Mouse (Mus musculus) midbrain, embryonic 10.5 days (tissue): ENCODE results near the gene Il12rb2. TPM values are rescaled to one million over a fixed set of nuclear protein-coding genes. Genes with fewer than 3 reads are reported as not detected.

Experiments
- DNase-seq: peaks from one replicate; pipeline ENCODE4 v3.0.0-alpha.2; 2017; ENCODE audit warnings: low spot score
- H3K27ac ChIP-seq: fragments of 300-500 bp; sonication (generic); replicated peaks from 2 replicates; pipeline ENCODE4 v1.5.1; 2016; ENCODE audit warnings: mild to moderate bottlenecking
- H3K27me3 ChIP-seq: fragments of 300-500 bp; sonication (generic); 2 replicates; pipeline ENCODE4 v1.6.1; 2016; ENCODE audit warnings: low read depth, mild to moderate bottlenecking; ENCODE audit not compliant: poor library complexity, severe bottlenecking
- H3K36me3 ChIP-seq: fragments of 300-500 bp; sonication (generic); 2 replicates; pipeline ENCODE4 v1.6.1; 2016; ENCODE audit warnings: mild to moderate bottlenecking, moderate library complexity
- H3K4me1 ChIP-seq: fragments of 300-500 bp; sonication (generic); 2 replicates; pipeline ENCODE4 v1.6.1; 2016
- H3K4me3 ChIP-seq: fragments of 300-500 bp; sonication (generic); 2 replicates; pipeline ENCODE4 v1.5.1; 2016; ENCODE audit warnings: mild to moderate bottlenecking, moderate library complexity
- H3K9me3 ChIP-seq: fragments of 300-500 bp; sonication (generic); replicated peaks from 2 replicates; pipeline ENCODE4 v1.6.1; 2016; ENCODE audit warnings: mild to moderate bottlenecking
- WGBS: fragments of 180-500 bp; shearing (Covaris S2); methylation state at CpG from one replicate; pipeline ENCODE4 v1.1.7; 2016; 5-methylcytosine and 5-hydroxymethylcytosine counted together
- polyA plus RNA-seq: library from polyadenylated mRNA; unstranded; fragments of >200 nt; fragmentation: Nextera tagmentation; extraction: Ambion mirVana; gene quantifications from 2 replicates; pipeline ENCODE4 v1.2.1, GENCODE M21; 2016

The Il12rb2 gene
- polyA plus RNA-seq, 1 experiment from 2014 or later: 0.06 TPM

GRCm38 (mm10) chr6:67317068-67317467 lies 58.9 kb downstream of the Il12rb2 start:
- H3K36me3 ChIP-seq: no peaks in the 10 kb centered on the region
- no peak for DNase-seq
- 82% methylated on average over 5 of the region's 5 CpGs for WGBS
- no peaks in the 10 kb centered on the region for H3K27me3 ChIP-seq
- H3K4me3 ChIP-seq: no peak overlapping the region
- no peak overlapping the region for H3K27ac ChIP-seq
- H3K9me3 ChIP-seq: no peaks in the 10 kb centered on the region
- H3K4me1 ChIP-seq: no peaks in the 10 kb centered on the region

- WGBS: 86% methylated on average over 1 of the region's 1 CpGs
Observed at GRCm38 (mm10) chr6:67314697-67315096, 61.3 kb downstream of the Il12rb2 start.

GRCm38 (mm10) chr6:67309752-67310151 lies 66.2 kb downstream of the Il12rb2 start:
- H3K36me3 ChIP-seq: no peaks in the 10 kb centered on the region
- H3K4me3 ChIP-seq: no peak overlapping the region
- H3K27ac ChIP-seq: no peak overlapping the region
- DNase-seq: no peak
- H3K27me3 ChIP-seq: no peaks in the 10 kb centered on the region
- H3K9me3 ChIP-seq: no peaks in the 10 kb centered on the region
- 85% methylated on average over 3 of the region's 3 CpGs for WGBS
- H3K4me1 ChIP-seq: no peaks in the 10 kb centered on the region

More at GRCm38 (mm10) chr6:67314697-67315096, 61.3 kb downstream of the Il12rb2 start:
- Histone ChIP-seq H3K36me3 (no peaks in the 10 kb centered on the region), H3K4me3 (no peak overlapping the region), H3K27me3 (no peaks in the 10 kb centered on the region), H3K27ac (no peak overlapping the region), H3K4me1 (no peaks in the 10 kb centered on the region), H3K9me3 (no peaks in the 10 kb centered on the region)
- no peak for DNase-seq

GRCm38 (mm10) chr6:67308994-67309393 lies 67.0 kb downstream of the Il12rb2 start:
- no peaks in the 10 kb centered on the region for H3K4me1 ChIP-seq
- no peak overlapping the region for H3K27ac ChIP-seq
- DNase-seq: no peak
- no peaks in the 10 kb centered on the region for H3K9me3 ChIP-seq
- WGBS: 83% methylated on average over 3 of the region's 3 CpGs
- H3K27me3 ChIP-seq: no peaks in the 10 kb centered on the region
- no peak overlapping the region for H3K4me3 ChIP-seq
- no peaks in the 10 kb centered on the region for H3K36me3 ChIP-seq

GRCm38 (mm10) chr6:67303210-67303609 lies 72.8 kb downstream of the Il12rb2 start:
- DNase-seq: no peak
- Histone ChIP-seq H3K9me3 (no peaks in the 10 kb centered on the region), H3K27ac (no peak overlapping the region), H3K4me3 (no peak overlapping the region), H3K27me3 (no peaks in the 10 kb centered on the region), H3K36me3 (no peaks in the 10 kb centered on the region), H3K4me1 (no peaks in the 10 kb centered on the region)
- 86% methylated on average over 10 of the region's 10 CpGs for WGBS

- Histone ChIP-seq H3K27me3 (no peaks in the 10 kb centered on the region), H3K27ac (no peak overlapping the region), H3K4me1 (no peaks in the 10 kb centered on the region), H3K9me3 (no peaks in the 10 kb centered on the region), H3K4me3 (no peak overlapping the region), H3K36me3 (no peaks in the 10 kb centered on the region)
- no peak for DNase-seq
- WGBS: 88% methylated on average over 4 of the region's 4 CpGs
Observed at GRCm38 (mm10) chr6:67302471-67302870, 73.5 kb downstream of the Il12rb2 start.

GRCm38 (mm10) chr6:67301230-67301629 lies 74.8 kb downstream of the Il12rb2 start:
- no peak overlapping the region for H3K4me3 ChIP-seq
- no peaks in the 10 kb centered on the region for H3K9me3 ChIP-seq
- no peaks in the 10 kb centered on the region for H3K4me1 ChIP-seq
- no peaks in the 10 kb centered on the region for H3K36me3 ChIP-seq
- no peak for DNase-seq
- H3K27me3 ChIP-seq: no peaks in the 10 kb centered on the region
- H3K27ac ChIP-seq: no peak overlapping the region
- WGBS: 93% methylated on average over 3 of the region's 3 CpGs

GRCm38 (mm10) chr6:67300710-67301163 lies 75.3 kb downstream of the Il12rb2 start:
- WGBS: 60% methylated on average over 6 of the region's 6 CpGs
- no peak overlapping the region for H3K4me3 ChIP-seq
- no peak overlapping the region for H3K27ac ChIP-seq
- no peaks in the 10 kb centered on the region for H3K4me1 ChIP-seq
- no peak for DNase-seq
- no peaks in the 10 kb centered on the region for H3K9me3 ChIP-seq
- H3K27me3 ChIP-seq: no peaks in the 10 kb centered on the region
- H3K36me3 ChIP-seq: no peaks in the 10 kb centered on the region

- Histone ChIP-seq H3K4me1 (no peaks in the 10 kb centered on the region), H3K36me3 (no peaks in the 10 kb centered on the region), H3K9me3 (no peaks in the 10 kb centered on the region), H3K27me3 (no peaks in the 10 kb centered on the region), H3K4me3 (no peak overlapping the region), H3K27ac (no peak overlapping the region)
- no peak for DNase-seq
- 76% methylated on average over 4 of the region's 4 CpGs for WGBS
Observed at GRCm38 (mm10) chr6:67300300-67300699, 75.7 kb downstream of the Il12rb2 start.

GRCm38 (mm10) chr6:67298742-67299141 lies 77.2 kb downstream of the Il12rb2 start:
- Histone ChIP-seq H3K4me1 (no peaks in the 10 kb centered on the region), H3K27me3 (no peaks in the 10 kb centered on the region), H3K4me3 (no peak overlapping the region), H3K9me3 (no peaks in the 10 kb centered on the region), H3K27ac (no peak overlapping the region), H3K36me3 (no peaks in the 10 kb centered on the region)
- no peak for DNase-seq
- 88% methylated on average over 5 of the region's 5 CpGs for WGBS

GRCm38 (mm10) chr6:67296126-67296525 lies 79.9 kb downstream of the Il12rb2 start:
- Histone ChIP-seq H3K27me3 (no peaks in the 10 kb centered on the region), H3K27ac (no peak overlapping the region), H3K36me3 (0 out of 2 replicates have a peak, but pooled peaks cover under 1% of the 10 kb centered on the region), H3K4me3 (no peak overlapping the region), H3K4me1 (no peaks in the 10 kb centered on the region), H3K9me3 (no peaks in the 10 kb centered on the region)
- DNase-seq: no peak
- WGBS: 62% methylated on average over 5 of the region's 5 CpGs

- H3K4me3 ChIP-seq: no peak overlapping the region
- H3K27ac ChIP-seq: no peak overlapping the region
- no peaks in the 10 kb centered on the region for H3K9me3 ChIP-seq
- 91% methylated on average over 5 of the region's 5 CpGs for WGBS
- H3K27me3 ChIP-seq: no peaks in the 10 kb centered on the region
- H3K4me1 ChIP-seq: no peaks in the 10 kb centered on the region
- peaks cover 35% of the 10 kb centered on the region for H3K36me3 ChIP-seq
- no peak for DNase-seq
Observed at GRCm38 (mm10) chr6:67292042-67292623, 83.9 kb downstream of the Il12rb2 start.

- H3K36me3 ChIP-seq: peaks cover 98% of the 10 kb centered on the region
- no peaks in the 10 kb centered on the region for H3K9me3 ChIP-seq
- WGBS: 100% methylated on average over 1 of the region's 1 CpGs
- no peaks in the 10 kb centered on the region for H3K4me1 ChIP-seq
- H3K27me3 ChIP-seq: no peaks in the 10 kb centered on the region
- H3K4me3 ChIP-seq: no peak overlapping the region
- no peak overlapping the region for H3K27ac ChIP-seq
- DNase-seq: no peak
Observed at GRCm38 (mm10) chr6:67282897-67283296, 93.1 kb downstream of the Il12rb2 start.
